25 mouse cellular contexts compared by ENCODE assay signal in genomic region chr4:154569845-154570244, GRCm38 (mm10).
DNase-seq lines count a peak whose midpoint lies in the region; ATAC-seq lines count a peak whose summit lies in the region.
"Had no signal": no experiment of that assay in that cellular context is flagged by ENCODE, and none has a peak within 500 bp of the region (broad histone marks: within the 10 kb centered on the region; RNA-seq: fewer than 3 reads in every experiment).

No protein-coding gene starts in this region.

- no peaks in the 10 kb centered on the region for H3K9me3 ChIP-seq in hindbrain, embryonic 12.5 days (replicated peaks)
- H3K9me3 ChIP-seq in hindbrain, embryonic 11.5 days (ENCODE audit: control insufficient read depth, low read length) = no peaks in the 10 kb centered on the region
- no peaks in the 10 kb centered on the region for H3K9me3 ChIP-seq in neural tube, embryonic 12.5 days
- H3K9me3 ChIP-seq in neural tube, embryonic 15.5 days (replicated peaks) = no peaks in the 10 kb centered on the region
- H3K9me3 ChIP-seq in forebrain, embryonic 15.5 days = no peaks in the 10 kb centered on the region
- H3K9me3 ChIP-seq in limb, embryonic 13.5 days = no peaks in the 10 kb centered on the region
- H3K9me3 ChIP-seq: embryonic facial prominence, embryonic 12.5 days; heart, embryonic 13.5 days; intestine, embryonic 15.5 days; lung, embryonic 15.5 days; stomach, embryonic 15.5 days had no signal

- no peak overlapping the region for H3K4me2 ChIP-seq in hindbrain, embryonic 12.5 days (replicated peaks)
- no peak overlapping the region for H3K4me2 ChIP-seq in hindbrain, embryonic 11.5 days (replicated peaks; ENCODE audit: low read depth, low read length)
- H3K4me2 ChIP-seq in neural tube, embryonic 12.5 days (replicated peaks) = 0 out of 2 replicates have a peak overlapping the region, but pooled peaks have one; percentile 12
- H3K4me2 ChIP-seq in neural tube, embryonic 15.5 days = no peak overlapping the region
- no peak overlapping the region for H3K4me2 ChIP-seq in forebrain, embryonic 15.5 days (replicated peaks)
- peak overlapping the region; percentile 27; the same call in 1 of the 2 replicates for H3K4me2 ChIP-seq in limb, embryonic 13.5 days (replicated peaks)
- H3K4me2 ChIP-seq: embryonic facial prominence, embryonic 12.5 days; heart, embryonic 13.5 days; intestine, embryonic 15.5 days; liver, embryonic 11.5 days; lung, embryonic 15.5 days; stomach, embryonic 15.5 days had no signal

- H3K9ac ChIP-seq in hindbrain, embryonic 12.5 days = no peak overlapping the region
- H3K9ac ChIP-seq in hindbrain, embryonic 11.5 days (ENCODE audit: low read depth, low read length) = no peak overlapping the region
- H3K9ac ChIP-seq in neural tube, embryonic 12.5 days = 0 out of 2 replicates have a peak overlapping the region, but pooled peaks have one; percentile 38
- H3K9ac ChIP-seq in neural tube, embryonic 15.5 days (replicated peaks) = no peak overlapping the region
- no peak overlapping the region for H3K9ac ChIP-seq in forebrain, embryonic 15.5 days (replicated peaks)
- no peak overlapping the region for H3K9ac ChIP-seq in limb, embryonic 13.5 days
- H3K9ac ChIP-seq: embryonic facial prominence, embryonic 12.5 days; intestine, embryonic 15.5 days; lung, embryonic 15.5 days; stomach, embryonic 15.5 days had no signal

- no peaks in the 10 kb centered on the region for H3K36me3 ChIP-seq in hindbrain, embryonic 12.5 days
- H3K36me3 ChIP-seq in hindbrain, embryonic 11.5 days (ENCODE audit: control insufficient read depth, insufficient read depth, low read length) = no peaks in the 10 kb centered on the region
- no peaks in the 10 kb centered on the region for H3K36me3 ChIP-seq in neural tube, embryonic 12.5 days
- H3K36me3 ChIP-seq in neural tube, embryonic 15.5 days = no peaks in the 10 kb centered on the region
- H3K36me3 ChIP-seq in forebrain, embryonic 15.5 days = no peaks in the 10 kb centered on the region
- no peaks in the 10 kb centered on the region for H3K36me3 ChIP-seq in limb, embryonic 13.5 days
- H3K36me3 ChIP-seq: heart, embryonic 13.5 days; intestine, embryonic 15.5 days; lung, embryonic 15.5 days; stomach, embryonic 15.5 days had no signal

- DNase-seq in hindbrain, embryonic 11.5 days (ENCODE audit: low spot score) = no peak
- no peak for DNase-seq in gastrocnemius, adult 18-20 months (ENCODE audit: low spot score)
- no peak for DNase-seq in neural tube, embryonic 10.5 days (ENCODE audit: extremely low spot score, low spot score)
- DNase-seq: adrenal gland, postnatal 36 days; B cell, adult 2 months; cerebellum, adult 18-20 months; cerebellum, postnatal 10 days; gastrocnemius, adult 2 months; gastrocnemius, postnatal 36 days; heart, postnatal 10 days; right cerebral cortex, postnatal 14 days had no signal

- peaks cover 29% of the 10 kb centered on the region for H3K27me3 ChIP-seq in hindbrain, embryonic 12.5 days
- no peaks in the 10 kb centered on the region for H3K27me3 ChIP-seq in hindbrain, embryonic 11.5 days (ENCODE audit: control insufficient read depth, insufficient read depth, low read length)
- H3K27me3 ChIP-seq in neural tube, embryonic 12.5 days (replicated peaks) = peaks cover 2% of the 10 kb centered on the region; the same call in 1 of the 2 replicates
- H3K27me3 ChIP-seq in neural tube, embryonic 15.5 days (replicated peaks) = peaks cover 27% of the 10 kb centered on the region
- no peaks in the 10 kb centered on the region for H3K27me3 ChIP-seq in forebrain, embryonic 15.5 days
- H3K27me3 ChIP-seq in limb, embryonic 13.5 days = peaks cover 18% of the 10 kb centered on the region
- H3K27me3 ChIP-seq: embryonic facial prominence, embryonic 12.5 days; intestine, embryonic 15.5 days; stomach, embryonic 15.5 days had no signal

- no peak overlapping the region for H3K4me3 ChIP-seq in hindbrain, embryonic 12.5 days
- H3K4me3 ChIP-seq in hindbrain, embryonic 11.5 days (ENCODE audit: low read depth, low read length) = no peak overlapping the region
- no peak overlapping the region for H3K4me3 ChIP-seq in neural tube, embryonic 12.5 days
- H3K4me3 ChIP-seq in neural tube, embryonic 15.5 days (replicated peaks) = no peak overlapping the region
- no peak overlapping the region for H3K4me3 ChIP-seq in forebrain, embryonic 15.5 days
- no peak overlapping the region for H3K4me3 ChIP-seq in limb, embryonic 13.5 days
- H3K4me3 ChIP-seq: embryonic facial prominence, embryonic 12.5 days; erythroblast, embryonic 14.5 days; gastrocnemius, adult 2 months; heart, embryonic 13.5 days; intestine, embryonic 15.5 days; lung, embryonic 15.5 days; myocyte; stomach, embryonic 15.5 days had no signal

- 66% methylated on average over 9 of the region's 9 CpGs for WGBS in hindbrain, embryonic 12.5 days
- 63% methylated on average over 9 of the region's 9 CpGs for WGBS in hindbrain, embryonic 11.5 days
- whole genome bisulfite sequencing in neural tube, embryonic 12.5 days = 35% methylated on average over 9 of the region's 9 CpGs
- WGBS in neural tube, embryonic 15.5 days = 33% methylated on average over 9 of the region's 9 CpGs
- WGBS in forebrain, embryonic 15.5 days = 48% methylated on average over 9 of the region's 9 CpGs
- 15% methylated on average over 9 of the region's 9 CpGs for WGBS in limb, embryonic 13.5 days

- no peak for ATAC-seq in hindbrain, embryonic 12.5 days (ENCODE audit: low FRiP score)
- ATAC-seq in hindbrain, embryonic 11.5 days (ENCODE audit: low FRiP score) = no peak
- no peak for ATAC-seq in neural tube, embryonic 12.5 days (ENCODE audit: low FRiP score, low read depth)
- no peak for ATAC-seq in neural tube, embryonic 15.5 days (ENCODE audit: low FRiP score)
- ATAC-seq in forebrain, embryonic 15.5 days (replicated peaks) = no peak
- no peak for ATAC-seq in limb, embryonic 13.5 days (ENCODE audit: low FRiP score, low read depth)
- ATAC-seq: hindbrain, embryonic 16.5 days; intestine, embryonic 15.5 days had no signal

- peak overlapping the region; percentile 32; the same call in 1 of the 2 replicates for H3K27ac ChIP-seq in hindbrain, embryonic 12.5 days
- no peak overlapping the region for H3K27ac ChIP-seq in hindbrain, embryonic 11.5 days (ENCODE audit: low read depth, low read length)
- H3K27ac ChIP-seq in neural tube, embryonic 12.5 days = no peak overlapping the region
- no peak overlapping the region for H3K27ac ChIP-seq in neural tube, embryonic 15.5 days (replicated peaks)
- H3K27ac ChIP-seq in forebrain, embryonic 15.5 days (replicated peaks) = peak overlapping the region; percentile 28
- H3K27ac ChIP-seq in limb, embryonic 13.5 days = no peak overlapping the region
- H3K27ac ChIP-seq: gastrocnemius, adult 2 months; intestine, embryonic 15.5 days; lung, embryonic 15.5 days; stomach, embryonic 15.5 days had no signal

- peaks cover 60% of the 10 kb centered on the region for H3K4me1 ChIP-seq in hindbrain, embryonic 12.5 days
- peaks cover 18% of the 10 kb centered on the region; the same call in 1 of the 2 replicates for H3K4me1 ChIP-seq in hindbrain, embryonic 11.5 days (replicated peaks; ENCODE audit: control insufficient read depth, insufficient read depth, low read length)
- H3K4me1 ChIP-seq in neural tube, embryonic 12.5 days = peaks cover 54% of the 10 kb centered on the region
- H3K4me1 ChIP-seq in neural tube, embryonic 15.5 days = peaks cover 33% of the 10 kb centered on the region
- peaks cover 51% of the 10 kb centered on the region for H3K4me1 ChIP-seq in forebrain, embryonic 15.5 days
- peaks cover 88% of the 10 kb centered on the region for H3K4me1 ChIP-seq in limb, embryonic 13.5 days

Comparison
In these comparisons a context has a peak if more than half of its experiments do, and no peak if none do; other contexts are left out.
1. H3K27ac ChIP-seq: peak in hindbrain, embryonic 12.5 days (single experiment) and forebrain, embryonic 15.5 days (single experiment); none in hindbrain, embryonic 11.5 days (single experiment), neural tube, embryonic 12.5 days (single experiment), neural tube, embryonic 15.5 days (single experiment) and limb, embryonic 13.5 days (single experiment).
2. H3K4me2 ChIP-seq: peak in neural tube, embryonic 12.5 days (single experiment) and limb, embryonic 13.5 days (single experiment); none in hindbrain, embryonic 12.5 days (single experiment), hindbrain, embryonic 11.5 days (single experiment), neural tube, embryonic 15.5 days (single experiment) and forebrain, embryonic 15.5 days (single experiment).